Mouse (Mus musculus): ENCODE measurements around the gene Ptgs2. TPM values are rescaled to one million over a fixed set of nuclear protein-coding genes. Genes with fewer than 3 reads are reported as not detected.

Ptgs2 gene
- polyA plus RNA-seq, 1 experiment from 2014 or later: 1.2 TPM

GRCm38 (mm10) chr1:150139730-150140129 lies 39.9 kb downstream of the Ptgs2 start:
- WGBS: 69% methylated on average over 9 of the region's 9 CpGs
- no peak overlapping the region for H3K4me2 ChIP-seq (ENCODE audit: low read depth, low read length)
- no peak overlapping the region for H3K27ac ChIP-seq (ENCODE audit: low read length)
- H3K27me3 ChIP-seq (replicated peaks; ENCODE audit: control insufficient read depth, insufficient read depth, low read length): no peaks in the 10 kb centered on the region
- H3K4me3 ChIP-seq (ENCODE audit: low read length): no peak overlapping the region
- no peaks in the 10 kb centered on the region for H3K36me3 ChIP-seq (ENCODE audit: control insufficient read depth, insufficient read depth, low read length)
- ATAC-seq: no peak
- no peak overlapping the region for H3K9ac ChIP-seq (ENCODE audit: low read depth, low read length)
- H3K9me3 ChIP-seq (ENCODE audit: control insufficient read depth, low read length): no peaks in the 10 kb centered on the region
- H3K4me1 ChIP-seq (ENCODE audit: control insufficient read depth, insufficient read depth, low read length): no peaks in the 10 kb centered on the region

- no peak overlapping the region for H3K27ac ChIP-seq (ENCODE audit: low read length)
- H3K4me1 ChIP-seq (ENCODE audit: control insufficient read depth, insufficient read depth, low read length): no peaks in the 10 kb centered on the region
- H3K4me3 ChIP-seq (ENCODE audit: low read length): no peak overlapping the region
- H3K36me3 ChIP-seq (ENCODE audit: control insufficient read depth, insufficient read depth, low read length): no peaks in the 10 kb centered on the region
- no peaks in the 10 kb centered on the region for H3K9me3 ChIP-seq (ENCODE audit: control insufficient read depth, low read length)
- H3K9ac ChIP-seq (ENCODE audit: low read depth, low read length): no peak overlapping the region
- H3K4me2 ChIP-seq (ENCODE audit: low read depth, low read length): no peak overlapping the region
- no peak for ATAC-seq
- 83% methylated on average over 1 of the region's 1 CpGs for WGBS
- H3K27me3 ChIP-seq (replicated peaks; ENCODE audit: control insufficient read depth, insufficient read depth, low read length): no peaks in the 10 kb centered on the region
Measured at GRCm38 (mm10) chr1:150141939-150142338, 42.1 kb downstream of the Ptgs2 start.

- Histone ChIP-seq H3K4me3 (ENCODE audit: low read length) (no peak overlapping the region), H3K27ac (ENCODE audit: low read length) (no peak overlapping the region), H3K9me3 (ENCODE audit: control insufficient read depth, low read length) (no peaks in the 10 kb centered on the region), H3K36me3 (ENCODE audit: control insufficient read depth, insufficient read depth, low read length) (no peaks in the 10 kb centered on the region), H3K27me3 (replicated peaks; ENCODE audit: control insufficient read depth, insufficient read depth, low read length) (no peaks in the 10 kb centered on the region), H3K9ac (ENCODE audit: low read depth, low read length) (no peak overlapping the region), H3K4me1 (ENCODE audit: control insufficient read depth, insufficient read depth, low read length) (no peaks in the 10 kb centered on the region), H3K4me2 (ENCODE audit: low read depth, low read length) (no peak overlapping the region)
- no peak for ATAC-seq
- 69% methylated on average over 1 of the region's 1 CpGs for WGBS
Measured at GRCm38 (mm10) chr1:150143578-150143977, 43.7 kb downstream of the Ptgs2 start.

- no peaks in the 10 kb centered on the region for H3K9me3 ChIP-seq (ENCODE audit: control insufficient read depth, low read length)
- no peak overlapping the region for H3K9ac ChIP-seq (ENCODE audit: low read depth, low read length)
- 90% methylated on average over 8 of the region's 8 CpGs for WGBS
- ATAC-seq: no peak
- H3K4me3 ChIP-seq (ENCODE audit: low read length): no peak overlapping the region
- H3K27ac ChIP-seq (ENCODE audit: low read length): no peak overlapping the region
- no peaks in the 10 kb centered on the region for H3K4me1 ChIP-seq (ENCODE audit: control insufficient read depth, insufficient read depth, low read length)
- H3K4me2 ChIP-seq (ENCODE audit: low read depth, low read length): no peak overlapping the region
- no peaks in the 10 kb centered on the region for H3K36me3 ChIP-seq (ENCODE audit: control insufficient read depth, insufficient read depth, low read length)
- H3K27me3 ChIP-seq (replicated peaks; ENCODE audit: control insufficient read depth, insufficient read depth, low read length): no peaks in the 10 kb centered on the region
Measured at GRCm38 (mm10) chr1:150145049-150145448, 45.2 kb downstream of the Ptgs2 start.

- ATAC-seq: no peak
- H3K27me3 ChIP-seq (replicated peaks; ENCODE audit: control insufficient read depth, insufficient read depth, low read length): no peaks in the 10 kb centered on the region
- H3K4me1 ChIP-seq (ENCODE audit: control insufficient read depth, insufficient read depth, low read length): no peaks in the 10 kb centered on the region
- H3K36me3 ChIP-seq (ENCODE audit: control insufficient read depth, insufficient read depth, low read length): no peaks in the 10 kb centered on the region
- 83% methylated on average over 4 of the region's 4 CpGs for WGBS
- H3K4me2 ChIP-seq (ENCODE audit: low read depth, low read length): no peak overlapping the region
- H3K4me3 ChIP-seq (ENCODE audit: low read length): no peak overlapping the region
- H3K9ac ChIP-seq (ENCODE audit: low read depth, low read length): no peak overlapping the region
- no peaks in the 10 kb centered on the region for H3K9me3 ChIP-seq (ENCODE audit: control insufficient read depth, low read length)
- H3K27ac ChIP-seq (ENCODE audit: low read length): no peak overlapping the region
Measured at GRCm38 (mm10) chr1:150147272-150147671, 47.4 kb downstream of the Ptgs2 start.

- no peaks in the 10 kb centered on the region for H3K4me1 ChIP-seq (ENCODE audit: control insufficient read depth, insufficient read depth, low read length)
- no peaks in the 10 kb centered on the region for H3K9me3 ChIP-seq (ENCODE audit: control insufficient read depth, low read length)
- no peak overlapping the region for H3K9ac ChIP-seq (ENCODE audit: low read depth, low read length)
- ATAC-seq: no peak
- H3K4me3 ChIP-seq (ENCODE audit: low read length): no peak overlapping the region
- no peak overlapping the region for H3K4me2 ChIP-seq (ENCODE audit: low read depth, low read length)
- no peak overlapping the region for H3K27ac ChIP-seq (ENCODE audit: low read length)
- H3K36me3 ChIP-seq (ENCODE audit: control insufficient read depth, insufficient read depth, low read length): no peaks in the 10 kb centered on the region
- no peaks in the 10 kb centered on the region for H3K27me3 ChIP-seq (replicated peaks; ENCODE audit: control insufficient read depth, insufficient read depth, low read length)
- WGBS: 75% methylated on average over 3 of the region's 3 CpGs
Measured at GRCm38 (mm10) chr1:150151411-150151810, 51.6 kb downstream of the Ptgs2 start.

Small RNA genes within 50 kb of the gene (microRNA-seq; reads per million reads assigned to microRNA genes)
- not detected for gene Gm44329

Other genes with a start within 250 kb of the Ptgs2 start
- 30.0 and 32.8 TPM in 2 replicates for gene Pla2g4a, start 138.7 kb upstream of the Ptgs2 start, polyA plus RNA-seq (2015; fragmentation: Nextera tagmentation; extraction: Ambion mirVana)
- not detected in 2 replicates for gene Pdc, start 219.4 kb downstream of the Ptgs2 start, polyA plus RNA-seq (2015; fragmentation: Nextera tagmentation; extraction: Ambion mirVana)